Mouse (Mus musculus): ENCODE results near the gene Stx8. TPM values are rescaled to one million over a fixed set of nuclear protein-coding genes. Genes with fewer than 3 reads are reported as not detected.

The Stx8 gene
- total RNA-seq, 2 experiments from 2014 or later: 29.0 to 36.6 TPM

GRCm38 (mm10) chr11:67973225-67973624 is 7.2 kb downstream of the Stx8 start:
- no peak for DNase-seq (ENCODE audit: low spot score in 2 of 2)

GRCm38 (mm10) chr11:67975252-67975651 is 9.3 kb downstream of the Stx8 start:
- peak in 1 of 2 experiments; percentile 36 for DNase-seq (ENCODE audit: low spot score in 2 of 2)

DNA sequence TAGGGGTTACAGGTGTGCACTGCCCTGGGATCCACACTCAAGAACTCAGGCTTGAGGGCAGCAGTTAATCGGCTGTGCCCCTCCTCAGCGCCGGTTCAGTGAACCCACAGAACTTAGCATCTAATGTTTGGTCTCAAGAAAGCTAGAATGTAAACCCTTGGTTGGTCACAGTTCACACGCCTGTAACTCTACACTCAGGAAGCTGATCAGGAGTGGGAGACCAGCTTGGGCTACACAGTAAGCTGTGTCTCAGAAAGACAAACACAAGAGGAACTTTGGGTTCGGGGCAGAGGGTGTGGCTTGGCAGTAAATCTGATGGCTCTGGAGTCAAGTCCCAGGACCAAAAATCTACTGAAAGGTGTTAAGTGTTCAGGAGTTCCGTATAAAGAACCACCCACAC is 17.6 kb downstream of the Stx8 start:
- DNase-seq (ENCODE audit: low spot score in 2 of 2): no peak

- DNase-seq (ENCODE audit: low spot score in 2 of 2): no peak
Measured at GRCm38 (mm10) chr11:67991240-67991639, 25.2 kb downstream of the Stx8 start.

- DNase-seq (ENCODE audit: low spot score in 2 of 2): no peak
Measured at GRCm38 (mm10) chr11:67995965-67996364, 30.0 kb downstream of the Stx8 start.

DNA sequence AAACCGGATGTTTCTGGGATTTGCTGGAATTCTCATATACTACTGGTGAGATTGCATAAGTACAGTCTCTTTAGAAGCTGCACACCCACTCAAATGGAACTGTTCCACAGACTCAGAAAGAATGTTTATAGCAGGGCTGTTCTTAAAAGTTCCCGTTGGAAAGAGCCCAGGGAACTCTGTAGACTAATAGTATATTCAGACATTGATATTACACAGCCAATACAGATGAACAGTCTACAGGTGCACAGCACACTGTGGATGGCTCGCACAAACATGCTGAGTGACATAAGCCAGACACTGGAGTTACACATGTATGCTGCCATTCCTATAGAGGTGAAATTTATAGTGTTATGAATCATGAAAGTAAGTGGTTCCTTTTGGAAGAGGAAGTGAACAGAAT is 32.9 kb downstream of the Stx8 start:
- peak in 1 of 2 experiments; percentile 17 for DNase-seq (ENCODE audit: low spot score in 2 of 2)

- DNase-seq (ENCODE audit: low spot score in 2 of 2): no peak
Measured at GRCm38 (mm10) chr11:67999629-68000028, 33.6 kb downstream of the Stx8 start.

GRCm38 (mm10) chr11:68004191-68004590 is 38.2 kb downstream of the Stx8 start:
- peak; percentile 75 to 83 for DNase-seq (ENCODE audit: low spot score in 2 of 2)

GRCm38 (mm10) chr11:68006216-68006789 is 40.3 kb downstream of the Stx8 start:
- no peak for DNase-seq (ENCODE audit: low spot score in 2 of 2)

- DNase-seq (ENCODE audit: low spot score in 2 of 2): no peak
Measured at GRCm38 (mm10) chr11:68007645-68008044, 41.7 kb downstream of the Stx8 start.

GRCm38 (mm10) chr11:68009377-68009776 is 43.4 kb downstream of the Stx8 start:
- no peak for DNase-seq (ENCODE audit: low spot score in 2 of 2)

- DNase-seq (ENCODE audit: low spot score in 2 of 2): no peak
Measured at GRCm38 (mm10) chr11:68012207-68012606, 46.2 kb downstream of the Stx8 start.

DNA sequence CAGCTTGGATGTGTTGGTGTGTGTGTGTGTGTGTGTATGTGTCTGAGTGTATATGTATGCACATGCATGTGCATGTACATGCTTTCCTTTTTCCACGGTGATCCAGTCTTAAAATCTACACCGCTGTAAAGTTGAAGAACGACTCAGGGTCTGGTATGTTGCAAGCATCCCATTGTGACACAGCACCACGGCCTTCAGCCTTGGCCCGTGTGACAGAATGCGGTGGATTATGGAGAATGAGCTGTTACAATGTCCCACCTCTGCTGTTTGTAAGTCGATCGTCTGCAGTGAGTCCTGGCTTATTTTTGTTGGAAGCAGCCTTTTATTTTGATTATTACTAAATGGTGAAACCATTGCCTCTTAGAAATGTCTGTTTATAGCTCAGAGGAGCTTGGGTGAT is 52.2 kb downstream of the Stx8 start:
- DNase-seq (ENCODE audit: low spot score in 2 of 2): no peak

DNA sequence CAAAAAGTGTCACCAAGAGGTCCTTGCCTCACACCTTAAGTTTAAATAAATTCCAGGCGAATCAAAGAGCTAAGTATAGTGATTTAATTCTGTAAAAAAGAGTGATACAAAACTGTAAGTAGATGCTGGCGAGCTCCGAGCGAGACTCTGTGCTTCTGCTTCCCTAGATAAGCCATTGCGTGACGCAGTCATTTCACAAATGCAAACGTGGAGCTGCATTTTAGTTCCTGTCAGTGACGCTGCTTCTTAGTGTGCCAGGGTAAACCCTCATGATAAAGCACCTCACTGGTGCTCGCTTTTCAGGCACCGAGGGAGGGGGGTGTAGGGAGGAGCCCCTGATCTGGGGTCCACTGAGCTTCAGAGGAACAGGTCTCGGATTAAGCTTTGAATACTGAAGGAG is 53.2 kb downstream of the Stx8 start:
- DNase-seq (ENCODE audit: low spot score in 2 of 2): no peak

GRCm38 (mm10) chr11:68021976-68022375 is 56.0 kb downstream of the Stx8 start:
- DNase-seq (ENCODE audit: low spot score in 2 of 2): no peak

- DNase-seq (ENCODE audit: low spot score in 2 of 2): no peak
Measured at GRCm38 (mm10) chr11:68022895-68023294, 56.9 kb downstream of the Stx8 start.

DNA sequence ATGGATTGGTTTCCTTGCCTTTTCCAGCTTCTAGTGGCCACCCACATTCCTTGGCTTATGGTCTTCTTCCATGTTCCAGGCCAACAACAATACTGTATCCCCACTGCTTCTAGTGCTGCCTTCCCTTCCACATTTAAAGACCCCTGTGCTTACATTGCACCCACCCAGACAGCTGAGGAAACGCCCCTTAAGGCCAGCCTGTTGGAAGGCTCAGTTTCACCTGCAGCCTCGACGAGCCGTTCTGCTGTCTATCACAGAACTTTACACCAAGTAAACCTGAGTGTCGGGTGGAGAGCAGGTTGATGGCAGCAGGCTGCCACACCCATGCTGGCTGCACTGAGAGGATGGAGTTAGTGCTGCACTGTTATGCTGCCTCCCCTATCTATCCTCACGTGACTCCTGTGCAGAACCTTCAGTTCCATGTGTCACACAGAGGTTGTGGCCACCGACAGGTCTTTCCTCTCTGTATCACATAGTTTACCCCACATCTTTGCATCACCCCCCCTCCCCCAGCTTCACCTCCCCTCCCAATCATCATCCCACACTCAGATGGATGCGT is 57.9 kb downstream of the Stx8 start:
- no peak for DNase-seq (ENCODE audit: low spot score in 2 of 2)

DNA sequence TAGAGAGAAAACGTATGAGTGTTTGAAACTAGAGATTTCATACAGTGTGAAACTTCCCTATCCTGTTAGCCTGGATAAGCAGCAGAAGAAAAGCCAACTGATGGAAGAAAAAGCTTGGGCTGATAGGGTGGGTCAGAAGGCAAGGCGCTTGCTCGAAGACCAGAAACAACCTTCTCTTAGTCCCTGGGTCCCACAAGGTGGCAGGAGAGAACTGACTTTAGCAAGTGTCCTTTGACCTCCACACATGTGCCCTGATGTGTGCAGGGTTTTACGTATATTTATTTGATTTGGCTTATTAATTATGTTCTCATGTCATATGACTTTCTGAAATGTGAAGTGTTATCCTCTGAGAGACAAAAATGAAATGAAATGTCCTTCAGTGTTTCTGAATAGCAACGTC is 60.6 kb downstream of the Stx8 start:
- no peak for DNase-seq (ENCODE audit: low spot score in 2 of 2)

DNA sequence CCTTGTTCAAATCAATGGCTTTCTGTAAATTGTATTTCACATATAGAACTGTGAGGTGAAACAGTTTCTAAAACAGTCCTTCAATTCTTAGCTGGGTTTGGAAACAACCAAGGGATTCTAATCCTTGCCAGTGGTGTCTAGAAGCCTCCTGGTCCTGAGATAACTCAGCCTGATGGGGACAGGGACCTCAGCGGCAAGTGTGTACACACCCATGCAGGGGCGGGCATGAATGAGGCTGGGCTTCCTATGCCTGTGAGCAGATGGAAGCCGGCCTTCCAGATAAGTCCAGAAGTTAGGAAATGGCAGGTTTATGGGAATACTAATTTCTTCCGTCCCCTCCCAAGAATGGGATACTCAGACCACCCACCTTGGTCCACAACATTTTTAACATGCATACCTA is 63.1 kb downstream of the Stx8 start:
- no peak for DNase-seq (ENCODE audit: low spot score in 2 of 2)

DNA sequence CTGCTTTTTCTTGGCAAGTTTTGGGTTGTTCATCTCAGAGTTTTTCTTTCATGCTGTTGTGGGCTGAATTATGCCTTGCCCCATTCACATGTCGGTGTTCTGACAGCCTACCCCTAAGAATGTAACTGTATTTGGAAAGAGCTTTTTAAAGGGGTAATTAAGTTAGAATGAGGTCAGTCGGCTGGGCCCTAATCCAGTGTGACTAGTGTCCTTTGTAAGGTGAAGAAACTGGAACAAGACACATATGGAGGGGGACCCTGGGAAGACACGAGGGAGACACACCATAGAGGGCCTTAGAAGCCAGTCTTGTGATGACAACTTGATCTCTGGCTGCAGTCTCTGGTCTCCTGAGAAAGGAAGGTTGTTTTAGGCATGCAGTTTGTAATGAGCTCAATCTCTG is 63.9 kb downstream of the Stx8 start:
- no peak for DNase-seq (ENCODE audit: low spot score in 2 of 2)

DNA sequence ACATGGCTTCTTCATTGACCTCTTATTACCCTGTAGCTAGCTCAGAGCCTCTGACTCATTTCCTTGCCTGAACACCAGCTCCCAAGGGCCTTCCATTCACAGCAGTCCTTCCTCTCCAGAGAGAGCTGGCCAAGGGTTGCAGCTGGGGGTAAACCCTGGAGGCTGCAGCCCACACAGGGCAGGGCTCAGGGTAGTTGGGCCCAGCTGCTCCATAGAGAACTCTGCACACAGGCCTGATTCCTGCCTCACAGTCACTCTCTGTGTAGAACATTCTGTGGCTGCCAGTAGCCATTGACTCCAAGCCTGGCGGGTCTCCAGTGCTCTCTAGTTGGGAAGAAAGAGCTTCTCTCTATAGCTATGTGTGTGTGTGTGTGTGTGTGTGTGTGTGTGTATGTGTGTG is 64.8 kb downstream of the Stx8 start:
- peak; percentile 58 to 79 for DNase-seq (ENCODE audit: low spot score in 2 of 2)

GRCm38 (mm10) chr11:68032448-68032847 is 66.5 kb downstream of the Stx8 start:
- DNase-seq (ENCODE audit: low spot score in 2 of 2): no peak

GRCm38 (mm10) chr11:68033331-68033926 is 67.4 kb downstream of the Stx8 start:
- DNase-seq (ENCODE audit: low spot score in 2 of 2): no peak
